Mouse (Mus musculus) heart, postnatal 10 days (tissue): Measurements from ENCODE around the gene Gng8. TPM values are rescaled to one million over a fixed set of nuclear protein-coding genes. Genes with fewer than 3 reads are reported as not detected.
A peak's percentile ranks its signal among the peaks of the same experiment; 100 is the strongest.

ENCODE experiments used
- DNase-seq, 2 experiments: peaks; one replicate each; pipeline ENCODE4 v3.0.0; 2021
- intact Hi-C: fragments of 180-260 bp; cut with DNase I; formaldehyde crosslinking; loops from one replicate; pipeline ENCODE4 v1.15.1; 2025
- total RNA-seq, 2 experiments: library from RNA; stranded (reverse); gene quantifications; 2 replicates each; pipeline ENCODE4 v1.2.3; 2021

The Gng8 gene
- total RNA-seq, 2 experiments from 2014 or later = 0.82 to 1.4 TPM

DNA sequence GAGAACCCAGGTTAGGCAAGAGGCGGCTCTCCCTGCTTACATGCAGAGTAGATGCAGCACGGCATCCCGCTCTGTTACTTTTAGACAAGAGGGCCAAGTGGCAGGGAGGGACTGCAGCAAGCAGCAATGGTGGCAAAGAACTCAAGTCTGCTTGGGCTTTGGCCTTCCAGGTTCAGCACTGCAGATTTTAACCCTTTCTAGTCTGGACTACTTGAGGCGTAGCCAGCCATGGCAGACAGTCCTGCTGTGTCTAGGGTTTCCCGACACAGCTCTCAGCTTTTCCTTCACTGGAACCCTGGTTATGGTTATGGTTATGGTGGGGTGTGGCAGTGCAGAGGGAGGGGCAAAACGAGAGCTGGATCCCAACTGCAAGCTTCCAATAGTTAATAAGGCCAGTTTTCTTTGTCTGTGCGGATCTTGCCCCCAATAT lies 28.6 kb downstream of the Gng8 start:
- DNase-seq = no peak
- intact Hi-C loops = loop anchor here (5.0 kb wide), 1 partner anchor 103 kb away; the partner anchor contains the start of genes Fkrp and Strn4

DNA sequence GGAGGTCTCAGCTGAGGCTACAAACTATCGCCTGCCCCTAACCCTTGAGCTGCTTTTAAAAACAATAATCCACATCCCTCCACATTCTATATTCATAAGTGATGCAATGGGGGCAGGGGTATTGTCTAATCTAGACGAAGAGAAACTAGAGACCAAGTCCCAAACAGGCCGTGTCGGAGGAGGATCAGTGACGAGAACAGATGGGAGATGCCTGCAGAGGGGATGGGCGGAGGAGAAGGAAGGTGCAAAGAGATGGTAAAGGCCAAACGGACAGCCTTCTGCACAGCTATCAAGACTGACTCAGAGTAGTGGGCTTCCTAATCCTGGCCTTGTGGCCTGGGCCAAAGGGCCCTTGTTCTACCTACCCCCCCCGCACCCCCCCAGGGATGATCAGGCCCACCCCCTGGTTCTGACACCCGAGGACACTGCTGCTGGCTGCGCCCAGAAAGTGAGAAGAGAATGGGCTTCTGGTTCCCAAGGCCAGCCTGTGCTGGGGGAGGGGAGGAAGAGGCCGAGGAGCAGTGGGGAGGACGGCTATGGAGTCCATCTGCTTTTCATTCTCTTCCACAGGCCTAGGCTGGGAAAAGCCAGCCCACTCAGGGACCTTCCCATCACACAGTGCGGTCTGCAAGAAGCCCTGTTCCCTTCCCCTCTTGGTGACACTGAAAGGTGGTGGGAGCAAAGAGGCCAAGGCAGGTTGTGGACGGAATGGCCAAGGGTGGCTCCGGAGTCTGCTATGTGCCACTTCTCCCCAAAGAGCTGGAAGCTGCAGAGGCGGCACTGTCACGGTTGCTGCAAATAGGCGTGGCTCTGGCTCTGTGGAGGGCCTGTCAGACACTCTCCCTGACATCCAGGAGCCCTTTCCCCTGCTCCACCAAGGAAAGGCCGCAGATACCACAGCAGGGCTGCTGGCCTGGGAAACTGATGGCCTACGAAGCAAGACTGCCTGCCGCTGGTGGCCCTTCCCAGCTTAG lies 29.5 kb downstream of the Gng8 start:
- intact Hi-C loops = loop anchor here (5.0 kb wide), 1 partner anchor 104 kb away; the partner anchor contains the start of genes Fkrp and Strn4
- peak in 1 of 2 experiments; percentile 48 for DNase-seq

DNA sequence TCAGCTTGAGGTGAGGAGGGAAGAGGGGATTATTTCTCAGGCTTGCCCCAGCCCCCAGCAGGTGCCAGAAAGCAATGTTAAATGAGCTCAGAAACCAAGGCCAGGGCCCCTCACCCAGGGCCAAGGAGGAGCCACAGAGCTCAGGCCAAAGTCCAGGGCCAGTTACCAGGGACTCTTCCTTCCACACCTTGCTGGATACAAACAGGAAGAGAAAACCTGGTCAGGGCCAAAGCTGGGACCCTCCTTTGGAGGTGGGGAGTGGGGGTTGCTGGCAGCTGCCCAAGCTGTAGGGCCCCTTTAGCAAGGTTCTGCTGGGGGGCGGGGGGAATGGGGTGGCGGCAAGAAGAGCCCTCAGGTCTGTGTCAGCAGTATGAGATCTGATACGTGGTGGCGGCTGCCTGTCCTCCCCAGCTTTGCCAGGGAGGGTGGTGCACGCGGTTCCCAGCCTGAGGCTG lies 30.3 kb downstream of the Gng8 start:
- intact Hi-C loops = loop anchor here (5.0 kb wide), 1 partner anchor 105 kb away; the partner anchor contains the start of genes Fkrp and Strn4
- no peak for DNase-seq

DNA sequence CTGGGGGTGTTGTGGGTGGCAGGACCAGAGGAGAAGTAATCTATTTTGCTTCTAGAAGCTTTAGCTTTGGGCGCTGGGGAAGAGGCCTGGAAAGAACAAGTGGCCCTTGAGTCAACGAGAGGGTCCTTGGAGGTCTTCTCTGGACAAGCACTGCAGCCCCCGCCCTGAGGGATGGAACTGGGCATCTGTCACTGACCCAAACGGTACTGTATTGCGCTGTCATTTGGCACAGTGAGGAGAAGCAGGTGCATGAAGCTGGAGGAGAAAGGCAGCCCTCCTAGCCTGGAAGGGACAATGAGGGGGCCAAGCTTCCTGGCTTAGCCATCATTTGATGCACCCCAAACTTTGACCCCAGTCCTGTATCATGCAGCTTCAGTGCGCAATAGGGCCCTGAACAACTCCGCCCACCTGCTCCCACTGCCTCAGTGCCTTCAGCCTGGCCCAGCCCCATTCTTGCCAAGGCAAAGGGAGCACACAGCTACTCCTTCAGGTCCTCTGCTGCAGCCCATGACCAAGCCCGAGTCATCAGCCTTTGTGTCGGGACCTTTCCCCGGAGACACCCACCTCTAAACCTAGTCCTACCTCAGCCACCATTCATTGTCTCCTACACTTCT lies 30.9 kb downstream of the Gng8 start:
- intact Hi-C loops = loop anchor here (5.0 kb wide), 1 partner anchor 105 kb away; the partner anchor contains the start of genes Fkrp and Strn4
- DNase-seq = no peak

DNA sequence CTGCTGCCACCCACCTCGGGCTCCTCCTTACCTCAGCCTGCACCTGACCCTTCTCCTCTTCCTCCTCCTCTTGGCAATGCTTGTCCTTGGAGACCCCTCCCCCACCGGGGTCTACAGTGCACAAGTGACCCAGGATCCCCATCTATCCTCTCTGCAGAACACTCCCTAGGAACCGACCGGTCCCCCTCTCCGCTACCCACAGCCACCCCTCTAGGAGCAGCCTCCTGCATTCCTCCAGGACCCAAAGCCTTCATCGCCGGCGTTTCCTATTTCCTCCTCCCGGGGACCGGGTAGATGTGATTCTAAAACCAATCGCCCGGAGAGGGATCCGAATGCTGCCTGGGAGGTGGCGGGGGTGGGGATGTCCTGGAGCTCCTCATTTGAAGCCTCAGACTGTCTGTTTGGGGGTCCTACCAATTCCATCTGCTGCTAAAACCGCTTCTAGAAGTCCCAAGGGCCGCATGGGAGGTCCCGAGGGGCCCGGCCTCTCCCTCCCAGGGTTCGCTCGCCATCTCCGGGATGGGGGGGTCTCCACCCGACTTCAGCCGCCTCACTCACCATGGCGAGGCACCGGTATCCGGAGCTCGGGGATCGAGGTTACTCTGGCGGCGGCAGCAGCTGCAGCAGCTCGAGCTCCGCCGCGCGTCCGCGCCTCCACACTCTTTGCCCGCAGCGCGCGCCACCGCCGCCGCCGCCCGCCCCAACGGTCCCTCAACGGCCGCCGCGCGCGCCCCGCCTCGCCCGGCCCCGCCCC lies 31.9 kb downstream of the Gng8 start:
- no peak for DNase-seq
- intact Hi-C loops = loop anchor here (5.0 kb wide), 1 partner anchor 106 kb away; the partner anchor contains the start of genes Fkrp and Strn4

DNA sequence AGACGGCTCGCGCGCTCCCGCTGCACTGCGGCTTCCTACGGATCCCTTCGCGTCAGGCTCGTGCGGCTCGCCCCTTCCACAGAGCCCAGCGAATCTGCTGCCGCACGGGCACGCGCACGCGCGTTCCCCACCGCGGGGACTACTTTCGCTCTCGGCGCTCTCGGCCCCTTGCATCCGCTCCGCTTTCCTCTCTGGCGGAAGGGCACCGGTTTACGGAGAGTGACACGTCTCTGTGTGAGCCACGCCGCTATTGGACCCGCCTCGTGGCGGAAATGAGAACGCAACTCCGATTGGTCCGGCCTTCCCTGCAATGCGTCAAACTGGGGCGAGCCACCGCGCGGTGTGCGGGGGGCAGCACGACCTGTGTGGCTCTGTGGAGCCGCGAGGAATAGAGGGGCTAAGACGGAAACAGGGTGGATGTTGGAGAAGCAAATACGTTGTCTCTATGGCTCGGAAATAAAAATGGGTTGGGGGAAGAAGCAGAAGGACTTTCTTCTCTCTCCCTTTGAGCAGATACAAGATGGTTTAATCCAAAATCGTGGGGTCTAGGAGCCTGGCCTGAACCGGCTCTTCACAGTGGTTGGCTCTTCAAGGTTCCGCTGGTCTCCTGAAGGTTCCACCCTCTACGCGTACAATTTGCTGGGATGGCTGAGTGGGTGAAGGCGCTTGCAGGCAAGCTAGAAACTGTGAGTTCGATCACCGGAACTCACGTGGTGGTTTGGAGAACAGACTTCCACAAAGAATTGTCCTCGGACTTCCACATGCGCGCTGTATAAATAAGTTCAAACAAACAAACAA lies 32.6 kb downstream of the Gng8 start, which contains the start of gene Calm3:
TSS of gene Calm3 (minus strand) at position 78 of the 798 bp plus-strand sequence.
- DNase-seq = peak; percentile 100
- intact Hi-C loops = loop anchor here (5.0 kb wide), 1 partner anchor 107 kb away; the partner anchor contains the start of genes Fkrp and Strn4

DNA sequence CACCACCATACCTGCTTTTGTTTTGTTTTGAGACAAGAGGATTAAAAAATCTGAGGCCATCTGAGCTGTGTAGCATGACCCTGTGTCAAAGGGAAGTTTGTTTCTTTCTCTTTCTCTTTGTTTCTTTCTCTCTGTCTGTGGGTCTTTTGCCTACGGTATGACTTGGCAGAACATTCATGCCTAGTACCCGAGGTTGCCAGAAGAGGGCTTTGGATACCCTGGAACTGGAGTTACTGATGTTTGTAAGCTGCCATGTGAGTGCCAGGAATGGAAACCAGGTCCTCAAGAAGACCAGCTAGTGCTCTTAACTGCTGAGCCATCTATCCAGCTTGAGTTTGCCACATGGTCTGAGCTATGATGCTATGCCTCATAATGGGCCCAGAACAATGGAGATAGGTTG lies 36.8 kb downstream of the Gng8 start:
- no peak for DNase-seq
- intact Hi-C loops = no loop called here

DNA sequence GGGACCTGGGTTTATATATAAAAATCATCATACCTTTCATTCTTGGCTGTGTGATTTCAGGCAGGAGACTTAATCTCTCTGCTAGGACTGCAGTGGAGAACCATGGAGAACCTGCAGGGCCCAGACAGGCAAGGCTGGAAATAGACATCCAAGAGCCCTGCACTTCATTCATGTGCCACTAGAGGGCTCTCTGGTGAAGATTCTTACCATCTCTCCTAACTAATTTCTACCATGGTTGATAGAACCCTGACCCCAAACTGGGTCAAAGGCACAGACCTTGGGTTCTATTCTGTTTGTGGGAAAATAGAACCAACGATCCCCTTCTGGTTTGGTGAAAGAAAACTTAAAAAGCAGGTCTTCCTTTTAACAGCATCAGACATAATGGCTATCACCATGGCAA lies 39.3 kb downstream of the Gng8 start:
- intact Hi-C loops = no loop called here
- DNase-seq = peak; percentile 80 to 84

DNA sequence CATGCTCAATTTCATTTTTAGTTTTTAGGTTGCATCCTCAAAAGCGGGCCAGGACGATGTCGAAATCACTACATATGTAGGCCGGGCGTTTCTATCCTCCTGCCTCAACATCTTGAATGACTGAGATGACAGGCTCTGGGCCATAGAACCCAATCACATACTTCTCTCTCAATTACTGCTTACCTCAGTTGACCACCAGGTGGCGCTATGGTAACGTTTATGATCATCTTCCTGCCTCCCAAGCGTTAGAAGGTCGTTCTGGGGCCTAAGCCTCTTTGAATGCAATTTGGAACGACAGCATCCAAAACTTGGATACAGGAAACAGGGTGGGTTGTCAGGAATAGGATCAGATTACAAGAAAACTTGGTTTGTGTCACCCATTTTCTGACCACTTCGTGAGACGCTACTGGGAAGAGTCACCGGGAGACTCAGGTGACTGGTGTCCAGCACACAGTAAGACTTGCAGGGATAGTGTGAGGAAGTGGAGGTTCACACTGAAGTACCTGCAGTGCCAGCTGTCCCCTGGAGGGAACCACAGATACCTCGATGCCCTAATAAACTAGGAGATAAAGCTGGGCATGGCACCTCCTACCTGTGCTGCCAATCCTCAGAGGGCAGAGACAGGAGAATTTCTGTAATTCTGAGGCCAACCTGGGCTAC lies 40.5 kb downstream of the Gng8 start:
- peak; percentile 87 to 93 for DNase-seq

DNA sequence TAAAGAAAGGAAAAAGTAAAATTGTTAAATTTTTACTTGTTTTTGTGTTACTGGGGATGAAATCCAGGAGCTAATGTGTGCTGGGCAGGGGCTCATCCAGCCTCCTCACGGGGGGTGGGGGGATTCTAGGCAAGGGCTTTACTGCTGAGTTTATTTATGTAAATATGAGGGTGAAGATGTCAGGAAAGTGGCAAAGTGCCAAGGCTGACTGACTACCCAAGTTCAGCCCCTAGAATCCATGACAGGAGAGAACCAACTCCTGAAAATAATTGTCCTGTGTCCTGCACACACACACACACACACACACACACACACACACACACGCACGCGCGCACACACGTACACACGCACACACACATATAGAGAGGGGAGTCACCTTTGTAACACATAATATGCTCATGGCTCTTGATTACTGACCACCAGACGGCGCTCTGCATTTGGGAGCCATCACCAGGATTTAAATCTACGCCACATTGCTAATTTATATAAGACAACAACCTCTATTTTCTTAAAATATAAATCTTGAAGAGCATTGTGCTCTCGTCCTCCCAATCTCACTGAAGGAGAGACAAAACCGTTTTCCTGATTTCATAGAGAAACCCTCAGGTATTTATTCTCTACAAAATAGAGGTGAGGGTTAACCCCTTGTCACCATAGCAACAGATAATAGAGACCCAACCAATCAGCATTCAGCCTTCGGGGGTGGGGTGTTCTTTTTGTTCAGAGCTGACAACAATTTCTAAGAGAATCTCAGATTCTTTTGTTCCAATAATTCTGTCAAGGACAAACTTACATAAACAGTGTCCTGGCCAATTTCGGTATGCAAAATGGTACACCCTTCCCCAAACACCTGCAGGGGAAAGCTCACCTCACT lies 41.4 kb downstream of the Gng8 start:
- DNase-seq = peak; percentile 58 to 78
- intact Hi-C loops = loop anchor here (1.0 kb wide), 3 partner anchors 17 to 133 kb away; no protein-coding TSS in a partner anchor

More for the DNA sequence above, 40.5 kb downstream of the Gng8 start:
- intact Hi-C loops = loop anchor here (1.0 kb wide), 2 partner anchors 18 to 70 kb away; no protein-coding TSS in a partner anchor

DNA sequence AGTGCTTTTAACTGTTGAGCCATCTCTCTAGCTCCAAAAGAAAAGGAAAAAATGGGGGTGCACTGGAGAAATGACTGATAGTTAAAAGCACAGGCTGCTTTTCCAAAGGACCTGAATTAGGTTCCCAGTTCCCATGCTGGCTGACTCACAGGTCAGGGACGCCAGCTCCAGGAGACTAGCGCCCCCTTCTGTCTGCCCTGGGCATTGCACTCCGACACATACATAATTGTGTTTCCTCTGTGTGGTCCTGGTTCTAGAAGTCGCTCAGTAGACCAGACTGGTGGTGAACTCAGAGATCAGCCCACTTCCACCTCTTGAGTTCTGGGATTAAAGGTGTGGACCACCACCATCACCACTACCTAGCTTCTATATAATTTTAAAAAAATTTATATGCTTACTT lies 45.7 kb downstream of the Gng8 start:
- intact Hi-C loops = no loop called here
- DNase-seq = no peak

DNA sequence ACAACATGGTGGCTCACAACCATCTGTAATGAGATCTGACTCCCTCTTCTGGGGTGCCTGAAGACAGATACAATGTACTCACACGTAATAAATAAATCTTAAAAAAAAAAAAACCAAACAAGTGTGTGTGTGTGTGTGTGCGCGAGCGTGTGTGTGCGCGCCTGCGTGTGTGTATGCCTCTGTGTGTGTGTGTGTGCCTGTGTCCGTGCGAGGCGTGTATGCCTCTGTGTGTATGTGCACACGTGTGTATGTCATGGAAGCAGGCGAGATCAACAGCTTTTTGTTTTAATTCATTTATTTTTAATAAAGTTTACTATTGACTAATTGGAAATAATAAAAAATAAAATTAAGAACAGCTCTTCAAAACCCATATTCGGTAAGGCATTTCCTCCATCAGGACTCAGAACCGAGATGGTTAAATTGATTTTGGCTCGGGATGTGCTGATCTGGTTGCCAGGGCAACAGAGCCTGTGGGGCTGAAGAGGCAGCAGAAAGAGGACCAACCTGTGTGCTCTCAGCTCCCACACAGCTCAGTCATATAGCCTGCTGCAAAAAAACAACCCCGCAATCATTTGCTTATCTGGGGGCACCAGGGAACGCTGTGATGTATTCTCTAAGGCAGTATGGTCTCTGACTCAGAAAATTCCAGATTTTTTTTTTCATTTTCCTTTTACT lies 46.7 kb downstream of the Gng8 start:
- peak in 1 of 2 experiments; percentile 24 for DNase-seq
- intact Hi-C loops = no loop called here

DNA sequence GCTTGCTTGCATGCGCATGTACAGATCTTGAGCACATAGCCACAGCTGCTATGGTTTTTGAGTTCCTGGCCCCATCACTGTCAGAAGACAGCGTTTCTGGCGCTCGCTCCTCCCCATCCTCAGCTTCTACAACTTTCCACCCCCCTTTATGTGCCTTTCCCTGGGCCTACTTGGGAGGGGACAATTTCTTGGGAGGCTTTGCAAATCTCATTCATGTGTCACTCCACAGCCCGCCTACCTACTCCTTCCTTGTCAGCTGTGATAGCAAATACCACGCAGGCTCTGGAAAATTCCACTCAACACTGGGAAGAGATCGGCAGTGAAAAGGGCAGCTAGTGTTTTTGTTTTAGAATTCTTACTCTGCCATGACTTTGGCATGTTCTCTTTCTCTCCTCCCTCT lies 48.7 kb downstream of the Gng8 start:
- intact Hi-C loops = no loop called here
- peak; percentile 35 to 38 for DNase-seq

DNA sequence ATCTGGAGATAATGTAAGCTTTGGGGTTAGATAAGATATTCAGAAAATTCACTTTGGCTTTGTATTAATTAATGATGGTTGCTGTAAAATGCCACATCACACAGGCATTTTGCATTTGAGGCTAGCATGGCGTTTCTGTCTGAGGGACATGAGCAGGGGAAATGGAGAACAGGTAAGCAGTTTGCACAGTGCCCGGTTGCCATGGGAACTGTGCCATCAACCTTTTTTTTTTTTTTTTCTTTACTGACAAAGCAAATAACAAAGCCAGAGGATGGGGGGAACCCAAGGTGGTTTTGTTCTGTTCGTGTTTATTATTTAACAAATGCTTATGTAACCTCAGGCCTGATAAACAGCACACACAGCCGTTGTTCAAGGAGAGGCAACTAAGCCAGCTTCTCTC lies 51.3 kb downstream of the Gng8 start:
- no peak for DNase-seq

DNA sequence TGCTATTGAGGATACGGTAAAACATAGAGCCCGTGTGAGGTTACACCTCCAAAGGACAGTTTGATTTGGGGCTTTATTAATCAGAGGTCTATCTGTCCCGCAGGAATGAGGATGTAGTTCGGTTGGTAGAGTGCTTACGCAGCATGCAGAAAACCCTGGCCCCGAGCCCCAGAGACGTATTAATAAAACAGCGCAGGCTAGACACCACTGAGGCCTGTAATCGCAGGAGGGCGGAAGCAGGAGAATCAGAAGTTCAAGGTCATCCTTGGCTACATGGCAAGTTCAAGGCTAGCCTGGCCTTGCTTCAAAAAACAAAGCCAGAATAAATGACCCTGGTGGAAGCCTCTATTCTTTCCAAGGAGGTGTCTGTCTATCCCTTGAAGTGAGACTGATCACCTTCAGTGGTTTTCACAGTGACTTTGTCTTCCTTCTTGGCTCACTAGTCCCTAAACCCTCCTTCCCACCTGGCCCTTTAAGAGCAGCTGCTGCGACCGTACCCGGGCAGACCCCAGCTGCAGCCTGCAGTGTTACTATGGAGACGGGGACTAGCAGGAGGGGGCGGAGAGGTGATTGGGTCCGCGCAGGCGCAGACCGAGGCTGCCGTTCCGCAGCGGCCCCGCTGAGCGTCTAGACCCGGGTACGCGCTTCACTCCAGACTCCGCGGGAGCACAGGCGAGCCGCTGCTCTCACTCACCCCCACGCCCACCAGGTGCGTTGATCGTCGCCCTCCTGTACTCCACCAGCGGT lies 52.6 kb downstream of the Gng8 start, which contains the start of gene Pnmal2:
TSS of gene Pnmal2 (plus strand) at position 622 of the 747 bp plus-strand sequence.
- intact Hi-C loops = no loop called here

More for the DNA sequence above, 51.3 kb downstream of the Gng8 start:
- intact Hi-C loops = no loop called here

DNA sequence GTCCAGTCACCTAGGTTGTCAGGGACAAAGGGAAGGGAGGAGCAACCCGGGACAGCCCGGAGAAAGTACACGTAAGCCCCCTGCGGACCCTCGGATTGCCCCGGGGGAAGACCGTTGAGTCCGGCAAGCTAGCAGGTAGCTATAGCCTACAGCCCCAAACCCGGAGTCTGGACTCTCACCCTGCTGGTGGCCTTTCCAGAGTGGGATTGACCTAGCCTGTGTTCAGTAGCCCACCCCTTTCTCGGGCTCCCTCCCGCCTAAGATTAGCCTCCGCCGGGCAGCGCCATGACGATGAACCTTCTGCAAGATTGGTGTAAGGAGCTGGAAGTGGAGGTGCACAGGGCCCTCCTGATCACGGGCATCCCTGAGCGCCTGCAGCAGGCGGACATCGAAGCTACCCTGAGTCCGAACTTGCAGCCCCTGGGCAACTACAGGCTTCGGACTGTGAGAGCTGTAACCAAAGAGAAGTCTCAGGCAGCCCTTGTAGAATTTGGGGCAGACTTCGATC lies 53.3 kb downstream of the Gng8 start:
- intact Hi-C loops = no loop called here
- no peak for DNase-seq

More for the DNA sequence above, 52.6 kb downstream of the Gng8 start, which contains the start of gene Pnmal2:
- peak; percentile 84 to 86 for DNase-seq
